Mouse (Mus musculus) lung, adult 2 months (tissue): ENCODE data around the gene Eef1a2.

Source experiments
- CTCF ChIP-seq: fragments of 200-500 bp; IDR thresholded peaks from 2 replicates; pipeline ENCODE4 v1.5.1; 2011; ENCODE audit warnings: mild to moderate bottlenecking, low read length, control low read depth; ENCODE audit not compliant: insufficient read depth
- POLR2A ChIP-seq: fragments of 200-500 bp; IDR thresholded peaks from 2 replicates; pipeline ENCODE4 v1.6.1; 2011; ENCODE audit warnings: low read depth, mild to moderate bottlenecking, control low read depth, low read length, borderline replicate concordance; ENCODE audit errors: extremely low read depth

- TF ChIP-seq CTCF, result 0 out of 2 replicates have a peak, but pooled peaks have one; percentile 3
- peak; percentile 83; the same call in 1 of the 2 replicates for TF ChIP-seq POLR2A
Observed at GRCm38 (mm10) chr2:181187121-181188000, 30.5 kb upstream of the Eef1a2 start, which contains the start of gene Ppdpf.
